Mouse (Mus musculus) brain, embryonic 14.5 days (tissue): ENCODE measurements at regions not wholly inside any gene's neighbourhood (a gene's known extent, or its start where the extent isn't known, plus 50 kb on each side); places are given as distances from the start of the nearest gene placed in this dataset.

Experiments used
- CTCF ChIP-seq: fragments of 200-500 bp; IDR thresholded peaks from 2 replicates; pipeline ENCODE4 v1.5.1; 2012; ENCODE audit warnings: inconsistent platforms, mild to moderate bottlenecking, moderate library complexity, borderline replicate concordance; ENCODE audit not compliant: insufficient read depth, insufficient read length; ENCODE audit errors: extremely low read depth
- POLR2A ChIP-seq: fragments of 200-500 bp; IDR thresholded peaks from 2 replicates; pipeline ENCODE4 v1.6.1; 2012; ENCODE audit warnings: mild to moderate bottlenecking, inconsistent platforms, borderline replicate concordance; ENCODE audit not compliant: poor library complexity, insufficient read depth, insufficient read length, severe bottlenecking; ENCODE audit errors: extremely low read depth

GRCm38 (mm10) chr8:113317169-113317568 lies 318.2 kb upstream of the Mon1b start:
- no peak for TF ChIP-seq CTCF
- no peak for TF ChIP-seq POLR2A
